Mouse (Mus musculus) ES-Bruce4 (cell line): ENCODE measurements around the gene Pigs.

ENCODE experiments used
- CTCF ChIP-seq: IDR thresholded peaks from one replicate; pipeline ENCODE4 v1.8.1; 2011; ENCODE audit warnings: low read depth, low read length
- EP300 ChIP-seq: IDR thresholded peaks from 2 replicates; pipeline ENCODE4 v1.6.1; 2011; ENCODE audit warnings: low read depth, low read length; ENCODE audit not compliant: insufficient read depth
- POLR2A ChIP-seq: IDR thresholded peaks from one replicate; pipeline ENCODE4 v1.8.1; 2011; ENCODE audit warnings: low read length; ENCODE audit not compliant: insufficient read depth

GRCm38 (mm10) chr11:78300917-78301316 lies 27.3 kb upstream of the Pigs start:
- TF ChIP-seq CTCF (no peak), EP300 (no peak), POLR2A (no peak)
